Mouse (Mus musculus): ENCODE data around the gene Cd44. TPM values are rescaled to one million over a fixed set of nuclear protein-coding genes. Genes with fewer than 3 reads are reported as not detected.

Gene Cd44
- polyA plus RNA-seq, 1 experiment from 2014 or later, result 2.2 TPM

DNA sequence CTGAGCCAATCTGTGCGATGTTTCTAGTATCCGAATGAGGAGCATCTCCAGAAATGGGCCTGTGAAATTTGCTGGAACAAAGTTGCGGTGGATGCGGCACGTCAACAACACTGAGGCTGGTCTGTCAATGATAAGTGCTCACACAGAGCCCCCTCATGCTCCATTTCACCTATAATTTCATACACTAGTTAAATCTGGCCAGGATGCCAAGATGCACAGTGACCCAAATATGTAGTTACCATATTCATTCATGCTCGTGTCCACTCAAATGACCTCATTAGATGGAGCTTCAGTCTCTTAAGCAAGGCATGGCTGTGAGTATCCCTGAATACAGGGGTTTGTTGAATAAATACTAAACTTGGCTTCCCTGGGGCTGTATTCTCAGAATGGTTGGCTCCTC is 43.2 kb downstream of the Cd44 start:
- no peaks in the 10 kb centered on the region for H3K4me1 ChIP-seq (ENCODE audit: control insufficient read depth, insufficient read depth, low read length)
- ATAC-seq (ENCODE audit: insufficient read depth, low FRiP score, low TSS enrichment) (no peak), DNase-seq (ENCODE audit: low spot score) (no peak)
- 92% methylated on average over 6 of the region's 6 CpGs for WGBS
- H3K4me3 ChIP-seq (ENCODE audit: low read depth, low read length), result no peak overlapping the region
- no peaks in the 10 kb centered on the region for H3K36me3 ChIP-seq (ENCODE audit: control insufficient read depth, insufficient read depth, low read length)
- H3K9ac ChIP-seq (ENCODE audit: low read length), result no peak overlapping the region
- H3K27me3 ChIP-seq (ENCODE audit: control insufficient read depth, insufficient read depth, low read length), result no peaks in the 10 kb centered on the region
- no peaks in the 10 kb centered on the region for H3K9me3 ChIP-seq (ENCODE audit: control insufficient read depth, low read length)
- no peak overlapping the region for H3K27ac ChIP-seq (ENCODE audit: low read depth, low read length)
- no peak overlapping the region for H3K4me2 ChIP-seq (ENCODE audit: low read depth)

DNA sequence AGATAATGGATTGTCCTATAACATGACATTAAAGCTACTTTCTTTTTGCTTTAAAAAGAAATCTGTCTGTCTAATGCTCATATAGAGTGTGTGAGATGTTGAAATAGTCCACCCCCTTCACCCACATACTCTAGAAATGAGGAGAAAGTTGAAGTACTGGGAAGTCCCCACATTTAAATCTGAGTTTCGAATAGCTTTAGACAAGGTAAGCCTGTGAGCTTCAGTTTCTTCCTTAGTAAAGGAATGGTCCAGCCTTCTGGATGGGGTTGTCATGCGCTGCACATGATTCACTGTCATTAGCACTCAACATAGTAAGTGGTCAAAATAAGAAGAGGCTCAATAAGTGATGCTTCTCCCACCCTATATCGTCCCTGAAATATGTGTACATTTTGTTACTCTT is 48.2 kb downstream of the Cd44 start:
- no peaks in the 10 kb centered on the region for H3K27me3 ChIP-seq (ENCODE audit: control insufficient read depth, insufficient read depth, low read length)
- no peak overlapping the region for H3K4me3 ChIP-seq (ENCODE audit: low read depth, low read length)
- no peak overlapping the region for H3K27ac ChIP-seq (ENCODE audit: low read depth, low read length)
- H3K4me2 ChIP-seq (ENCODE audit: low read depth), result no peak overlapping the region
- no peaks in the 10 kb centered on the region for H3K4me1 ChIP-seq (ENCODE audit: control insufficient read depth, insufficient read depth, low read length)
- no peaks in the 10 kb centered on the region for H3K36me3 ChIP-seq (ENCODE audit: control insufficient read depth, insufficient read depth, low read length)
- no peak for DNase-seq (ENCODE audit: low spot score)
- H3K9me3 ChIP-seq (ENCODE audit: control insufficient read depth, low read length), result no peaks in the 10 kb centered on the region
- ATAC-seq (ENCODE audit: insufficient read depth, low FRiP score, low TSS enrichment), result no peak
- H3K9ac ChIP-seq (ENCODE audit: low read length), result no peak overlapping the region
- WGBS, result 94% methylated on average over 3 of the region's 3 CpGs

DNA sequence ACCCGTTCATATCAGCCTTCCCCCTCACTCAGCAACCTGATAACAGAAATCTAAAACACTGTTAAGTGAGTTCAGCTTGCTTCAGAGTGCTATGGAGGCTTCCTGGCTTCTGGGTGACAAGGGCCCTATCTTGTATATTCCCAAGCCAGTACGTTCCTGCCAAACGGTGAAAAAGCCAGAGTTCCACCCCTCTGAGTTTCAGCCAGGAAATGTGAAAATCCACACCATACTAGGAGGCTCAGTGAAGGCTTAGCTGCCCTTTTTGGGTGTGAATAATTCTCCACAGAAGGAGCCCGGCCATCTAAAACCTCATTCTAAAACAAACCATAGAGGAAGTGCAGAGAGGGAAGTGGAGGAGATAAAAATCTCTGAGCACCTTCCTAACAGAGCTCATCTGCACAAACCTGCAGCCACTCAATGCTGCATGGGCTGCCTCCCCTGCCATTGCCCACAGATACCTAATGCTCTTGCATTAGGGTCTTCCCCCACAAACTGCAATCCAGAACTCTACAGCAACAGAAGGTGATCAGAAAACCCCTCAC is 49.5 kb downstream of the Cd44 start:
- ATAC-seq (ENCODE audit: insufficient read depth, low FRiP score, low TSS enrichment), result no peak
- H3K36me3 ChIP-seq (ENCODE audit: control insufficient read depth, insufficient read depth, low read length), result no peaks in the 10 kb centered on the region
- no peak overlapping the region for H3K4me3 ChIP-seq (ENCODE audit: low read depth, low read length)
- no peaks in the 10 kb centered on the region for H3K4me1 ChIP-seq (ENCODE audit: control insufficient read depth, insufficient read depth, low read length)
- H3K27me3 ChIP-seq (ENCODE audit: control insufficient read depth, insufficient read depth, low read length), result no peaks in the 10 kb centered on the region
- no peak overlapping the region for H3K4me2 ChIP-seq (ENCODE audit: low read depth)
- no peak overlapping the region for H3K9ac ChIP-seq (ENCODE audit: low read length)
- no peak overlapping the region for H3K27ac ChIP-seq (ENCODE audit: low read depth, low read length)
- DNase-seq (ENCODE audit: low spot score), result no peak
- WGBS, result 82% methylated on average over 4 of the region's 4 CpGs
- H3K9me3 ChIP-seq (ENCODE audit: control insufficient read depth, low read length), result no peaks in the 10 kb centered on the region

DNA sequence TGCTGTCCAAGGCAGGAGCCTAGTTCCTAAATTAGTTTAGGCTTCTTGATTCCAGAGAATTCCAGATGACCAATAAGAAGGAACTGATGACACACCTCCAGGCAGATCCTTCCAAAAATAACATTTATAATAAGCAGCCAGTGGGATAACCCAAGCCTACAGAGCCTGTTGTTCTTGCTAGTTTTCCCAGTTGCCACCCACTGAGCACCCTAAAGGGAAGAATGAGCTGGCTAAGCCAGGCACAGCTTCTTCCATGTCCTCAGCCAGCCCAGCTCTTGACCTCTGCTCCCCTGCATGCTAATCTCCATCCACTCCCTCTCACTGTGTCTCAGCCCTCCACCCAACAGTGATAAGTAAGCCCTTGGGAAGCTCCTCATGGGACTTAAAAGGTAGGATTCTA is 51.4 kb downstream of the Cd44 start:
- H3K36me3 ChIP-seq (ENCODE audit: control insufficient read depth, insufficient read depth, low read length), result no peaks in the 10 kb centered on the region
- no peaks in the 10 kb centered on the region for H3K4me1 ChIP-seq (ENCODE audit: control insufficient read depth, insufficient read depth, low read length)
- DNase-seq (ENCODE audit: low spot score), result no peak
- no peak overlapping the region for H3K4me3 ChIP-seq (ENCODE audit: low read depth, low read length)
- H3K27ac ChIP-seq (ENCODE audit: low read depth, low read length), result no peak overlapping the region
- ATAC-seq (ENCODE audit: insufficient read depth, low FRiP score, low TSS enrichment), result no peak
- H3K9me3 ChIP-seq (ENCODE audit: control insufficient read depth, low read length), result no peaks in the 10 kb centered on the region
- no peak overlapping the region for H3K4me2 ChIP-seq (ENCODE audit: low read depth)
- H3K27me3 ChIP-seq (ENCODE audit: control insufficient read depth, insufficient read depth, low read length), result no peaks in the 10 kb centered on the region
- no peak overlapping the region for H3K9ac ChIP-seq (ENCODE audit: low read length)

DNA sequence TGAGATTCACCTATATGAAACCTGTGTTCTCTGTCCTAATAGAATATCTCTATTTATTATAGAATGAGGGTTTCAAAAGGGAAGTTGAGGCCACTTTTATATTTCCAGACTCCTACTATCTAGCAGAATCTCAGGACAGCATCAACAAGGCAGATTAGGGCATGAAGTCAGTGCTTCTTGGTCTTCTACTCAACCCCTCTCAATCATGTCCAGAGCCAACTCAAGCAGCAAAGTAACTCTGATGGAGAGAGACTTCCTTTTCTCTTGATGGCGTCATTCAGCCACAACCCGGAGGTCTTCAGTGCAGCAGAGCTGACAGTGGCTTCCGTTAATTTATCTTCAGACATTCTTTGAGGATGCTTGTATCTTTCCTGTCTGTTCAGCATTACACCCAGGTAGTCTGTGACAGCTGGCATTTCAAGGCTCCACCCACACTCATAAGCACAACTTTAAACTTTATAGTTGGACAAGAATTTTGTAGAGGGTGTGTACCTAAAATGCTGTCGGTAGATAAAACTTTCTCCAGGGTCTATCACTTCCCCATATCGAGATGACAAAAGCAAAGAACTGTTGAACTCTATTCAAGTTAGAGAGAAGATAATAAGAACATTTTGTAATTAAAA is 52.5 kb downstream of the Cd44 start:
- Histone ChIP-seq H3K27ac (ENCODE audit: low read depth, low read length) (no peak overlapping the region), H3K36me3 (ENCODE audit: control insufficient read depth, insufficient read depth, low read length) (no peaks in the 10 kb centered on the region), H3K4me1 (ENCODE audit: control insufficient read depth, insufficient read depth, low read length) (no peaks in the 10 kb centered on the region), H3K9ac (ENCODE audit: low read length) (no peak overlapping the region), H3K9me3 (ENCODE audit: control insufficient read depth, low read length) (no peaks in the 10 kb centered on the region), H3K4me2 (ENCODE audit: low read depth) (no peak overlapping the region), H3K4me3 (ENCODE audit: low read depth, low read length) (no peak overlapping the region), H3K27me3 (ENCODE audit: control insufficient read depth, insufficient read depth, low read length) (no peaks in the 10 kb centered on the region)
- DNase-seq (ENCODE audit: low spot score), result no peak
- ATAC-seq (ENCODE audit: insufficient read depth, low FRiP score, low TSS enrichment), result no peak
- 91% methylated on average over 5 of the region's 5 CpGs for WGBS

DNA sequence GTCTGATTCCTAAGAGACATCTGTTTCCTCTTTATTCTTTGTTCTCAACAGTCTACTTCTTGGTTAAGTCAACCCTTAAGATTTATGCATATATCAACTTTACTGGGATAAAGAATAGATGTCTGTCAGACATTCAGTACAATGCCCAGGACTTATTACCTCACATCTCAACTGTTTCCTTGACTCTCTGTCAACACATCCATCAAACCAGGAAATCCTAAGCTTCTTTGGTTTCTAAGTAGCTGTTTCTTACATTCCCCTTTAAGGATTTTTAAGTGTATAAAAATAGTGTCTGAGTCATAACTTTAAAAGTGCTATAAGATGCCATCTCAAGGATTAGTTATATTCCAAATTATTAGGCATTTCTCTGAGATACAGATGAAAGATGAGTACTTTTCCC is 60.2 kb downstream of the Cd44 start:
- Histone ChIP-seq H3K27ac (ENCODE audit: low read depth, low read length) (no peak overlapping the region), H3K9ac (ENCODE audit: low read length) (no peak overlapping the region), H3K4me3 (ENCODE audit: low read depth, low read length) (no peak overlapping the region), H3K4me1 (ENCODE audit: control insufficient read depth, insufficient read depth, low read length) (no peaks in the 10 kb centered on the region), H3K4me2 (ENCODE audit: low read depth) (no peak overlapping the region), H3K36me3 (ENCODE audit: control insufficient read depth, insufficient read depth, low read length) (no peaks in the 10 kb centered on the region), H3K9me3 (ENCODE audit: control insufficient read depth, low read length) (no peaks in the 10 kb centered on the region), H3K27me3 (ENCODE audit: control insufficient read depth, insufficient read depth, low read length) (no peaks in the 10 kb centered on the region)
- DNase-seq (ENCODE audit: low spot score) (no peak), ATAC-seq (ENCODE audit: insufficient read depth, low FRiP score, low TSS enrichment) (no peak)

DNA sequence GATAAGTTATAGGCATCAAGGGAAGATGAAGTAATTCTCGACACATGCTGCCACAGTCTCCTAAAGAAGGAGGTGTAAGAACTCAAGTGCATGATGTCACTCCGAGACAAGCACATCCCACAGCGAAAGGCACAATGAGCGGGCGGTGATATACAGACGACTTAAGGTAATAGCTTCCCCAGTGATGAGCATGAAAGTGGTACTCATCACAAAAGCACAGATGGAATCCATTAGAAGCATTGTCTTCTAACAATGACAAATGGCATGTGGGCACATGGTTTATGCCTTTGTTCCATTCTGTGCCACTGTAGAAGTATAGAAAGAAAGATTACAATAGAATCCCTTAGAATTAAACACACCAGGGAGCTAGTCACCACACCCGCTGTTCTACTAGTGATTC is 63.3 kb downstream of the Cd44 start:
- Histone ChIP-seq H3K9me3 (ENCODE audit: control insufficient read depth, low read length) (no peaks in the 10 kb centered on the region), H3K27me3 (ENCODE audit: control insufficient read depth, insufficient read depth, low read length) (no peaks in the 10 kb centered on the region), H3K4me1 (ENCODE audit: control insufficient read depth, insufficient read depth, low read length) (no peaks in the 10 kb centered on the region), H3K36me3 (ENCODE audit: control insufficient read depth, insufficient read depth, low read length) (no peaks in the 10 kb centered on the region), H3K27ac (ENCODE audit: low read depth, low read length) (no peak overlapping the region), H3K9ac (ENCODE audit: low read length) (no peak overlapping the region), H3K4me3 (ENCODE audit: low read depth, low read length) (no peak overlapping the region), H3K4me2 (ENCODE audit: low read depth) (no peak overlapping the region)
- ATAC-seq (ENCODE audit: insufficient read depth, low FRiP score, low TSS enrichment), result no peak
- DNase-seq (ENCODE audit: low spot score), result peak; percentile 10
- 63% methylated on average over 7 of the region's 7 CpGs for WGBS

DNA sequence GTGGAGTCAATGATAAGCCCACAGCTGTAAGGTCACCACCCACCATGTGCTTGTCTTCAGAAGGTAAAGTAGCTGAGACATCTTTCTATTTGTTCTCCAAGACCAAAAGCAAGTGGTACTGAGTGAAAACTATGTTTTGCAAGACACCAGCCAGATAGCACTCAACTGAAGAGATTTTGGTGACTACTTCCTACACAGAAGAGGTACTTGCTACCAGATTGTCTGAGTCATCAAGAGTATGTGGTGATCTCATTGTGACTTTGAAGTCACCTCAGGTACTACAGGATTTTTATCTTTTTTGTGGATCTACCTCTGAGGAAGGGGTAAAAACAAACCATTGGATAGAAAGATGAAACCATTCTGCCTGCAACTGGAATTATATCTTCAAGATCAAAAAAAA is 69.9 kb downstream of the Cd44 start:
- Histone ChIP-seq H3K4me2 (ENCODE audit: low read depth) (no peak overlapping the region), H3K4me1 (ENCODE audit: control insufficient read depth, insufficient read depth, low read length) (no peaks in the 10 kb centered on the region), H3K9me3 (ENCODE audit: control insufficient read depth, low read length) (no peaks in the 10 kb centered on the region), H3K36me3 (ENCODE audit: control insufficient read depth, insufficient read depth, low read length) (no peaks in the 10 kb centered on the region), H3K27me3 (ENCODE audit: control insufficient read depth, insufficient read depth, low read length) (no peaks in the 10 kb centered on the region), H3K9ac (ENCODE audit: low read length) (no peak overlapping the region), H3K27ac (ENCODE audit: low read depth, low read length) (no peak overlapping the region), H3K4me3 (ENCODE audit: low read depth, low read length) (no peak overlapping the region)
- no peak for ATAC-seq (ENCODE audit: insufficient read depth, low FRiP score, low TSS enrichment)
- DNase-seq (ENCODE audit: low spot score), result no peak

DNA sequence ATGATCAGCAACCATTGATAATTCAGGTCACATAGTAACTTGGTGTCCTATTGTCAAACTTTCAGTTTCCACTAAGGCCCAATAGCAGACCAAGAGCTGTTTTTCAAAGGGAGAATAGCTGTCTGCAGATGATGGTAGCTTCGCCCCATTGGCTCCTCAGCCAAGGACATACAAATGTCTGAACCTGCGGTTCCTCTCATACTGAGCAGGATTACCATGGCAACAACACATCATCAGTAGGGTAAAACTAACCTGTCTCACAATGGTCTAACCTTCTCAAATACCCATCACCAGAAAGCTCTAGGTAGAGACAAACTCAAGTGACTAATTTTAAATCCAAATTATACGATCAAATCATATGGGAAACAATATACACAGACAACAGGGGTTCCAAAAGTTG is 72.3 kb downstream of the Cd44 start:
- Histone ChIP-seq H3K9me3 (ENCODE audit: control insufficient read depth, low read length) (no peaks in the 10 kb centered on the region), H3K4me2 (ENCODE audit: low read depth) (no peak overlapping the region), H3K27ac (ENCODE audit: low read depth, low read length) (no peak overlapping the region), H3K4me3 (ENCODE audit: low read depth, low read length) (no peak overlapping the region), H3K9ac (ENCODE audit: low read length) (no peak overlapping the region), H3K27me3 (ENCODE audit: control insufficient read depth, insufficient read depth, low read length) (no peaks in the 10 kb centered on the region), H3K36me3 (ENCODE audit: control insufficient read depth, insufficient read depth, low read length) (no peaks in the 10 kb centered on the region), H3K4me1 (ENCODE audit: control insufficient read depth, insufficient read depth, low read length) (no peaks in the 10 kb centered on the region)
- WGBS, result 85% methylated on average over 3 of the region's 3 CpGs
- DNase-seq (ENCODE audit: low spot score) (no peak), ATAC-seq (ENCODE audit: insufficient read depth, low FRiP score, low TSS enrichment) (no peak)
